Mouse (Mus musculus) stomach, embryonic 14.5 days (tissue): ENCODE measurements around the gene Otof. TPM values are rescaled to one million over a fixed set of nuclear protein-coding genes. Genes with fewer than 3 reads are reported as not detected.
A peak's percentile ranks its signal among the peaks of the same experiment; 100 is the strongest.

Experiments
- ATAC-seq: fragments of 200-750 bp; cut with Nextera tagmentation; 2 replicates; pipeline ENCODE4 v1.8.0; 2017; ENCODE audit warnings: low read depth, moderate TSS enrichment; ENCODE audit not compliant: insufficient number of reproducible peaks, insufficient read depth, low FRiP score
- H3K27ac ChIP-seq: fragments of 300-500 bp; sonication (generic); 2 replicates; pipeline ENCODE4 v1.5.1; 2014; ENCODE audit warnings: mild to moderate bottlenecking, low read length, moderate library complexity, mixed read lengths
- H3K27me3 ChIP-seq: fragments of 300-500 bp; sonication (generic); 2 replicates; pipeline ENCODE4 v1.6.1; 2014; ENCODE audit warnings: low read length, control low read depth, mixed read lengths; ENCODE audit not compliant: control insufficient read depth, insufficient read depth
- H3K36me3 ChIP-seq: fragments of 300-500 bp; sonication (generic); 2 replicates; pipeline ENCODE4 v1.6.1; 2014; ENCODE audit warnings: mild to moderate bottlenecking, control low read depth, low read length, moderate library complexity, mixed read lengths; ENCODE audit not compliant: control insufficient read depth, insufficient read depth
- H3K4me1 ChIP-seq: fragments of 300-500 bp; sonication (generic); 2 replicates; pipeline ENCODE4 v1.6.1; 2014; ENCODE audit warnings: low read length, control low read depth, mixed read lengths; ENCODE audit not compliant: control insufficient read depth, insufficient read depth
- H3K4me2 ChIP-seq: fragments of 300-500 bp; sonication (generic); replicated peaks from 2 replicates; pipeline ENCODE4 v1.6.1; 2014; ENCODE audit warnings: low read depth, low read length, control low read depth
- H3K4me3 ChIP-seq: fragments of 300-500 bp; sonication (generic); 2 replicates; pipeline ENCODE4 v1.5.1; 2014; ENCODE audit warnings: low read depth, low read length, control low read depth
- H3K9ac ChIP-seq: fragments of 300-500 bp; sonication (generic); replicated peaks from 2 replicates; pipeline ENCODE4 v1.6.1; 2014; ENCODE audit warnings: low read depth, mild to moderate bottlenecking, control low read depth, low read length, moderate library complexity, mixed read lengths
- H3K9me3 ChIP-seq: fragments of 300-500 bp; sonication (generic); 2 replicates; pipeline ENCODE4 v1.6.1; 2016; ENCODE audit warnings: low read depth, low read length, control low read depth; ENCODE audit not compliant: control insufficient read depth
- WGBS: fragments of 180-500 bp; shearing (Covaris S2); extraction: QIAGEN DNeasy Blood & Tissue Kit; methylation state at CpG from one replicate; pipeline ENCODE4 v1.1.7; 2014; 5-methylcytosine and 5-hydroxymethylcytosine counted together
- polyA plus RNA-seq: library from polyadenylated mRNA; unstranded; fragments of >200 nt; fragmentation: Nextera tagmentation; extraction: Ambion mirVana; gene quantifications from 2 replicates; pipeline ENCODE4 v1.2.1, GENCODE M21; 2014

Gene Otof
- polyA plus RNA-seq, 1 experiment from 2014 or later: 0.48 TPM

DNA sequence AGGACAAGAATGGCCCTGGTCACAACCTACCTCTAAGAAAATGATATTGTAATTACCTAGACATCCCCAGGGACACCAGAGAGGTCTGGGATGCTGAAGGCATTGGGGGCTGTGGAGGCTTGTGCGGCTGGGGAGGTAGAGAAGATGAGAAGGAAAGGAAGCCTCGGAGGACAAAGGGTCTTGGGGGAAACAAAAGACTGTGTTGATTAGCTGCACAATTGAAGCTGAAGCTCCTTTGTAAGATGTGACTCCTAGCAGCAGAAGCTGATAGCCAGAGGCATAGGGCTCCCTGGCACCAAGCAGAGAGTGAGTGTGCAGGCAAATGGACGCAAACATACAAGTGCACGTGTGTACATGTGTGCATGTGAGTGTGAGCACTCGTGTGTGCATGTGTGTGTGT, 45.1 kb downstream of the Otof start:
- no peaks in the 10 kb centered on the region for H3K4me1 ChIP-seq
- H3K27me3 ChIP-seq: no peaks in the 10 kb centered on the region
- H3K36me3 ChIP-seq: no peaks in the 10 kb centered on the region
- H3K27ac ChIP-seq: no peak overlapping the region
- H3K4me2 ChIP-seq: no peak overlapping the region
- ATAC-seq: no peak
- no peak overlapping the region for H3K9ac ChIP-seq
- 73% methylated on average over 5 of the region's 5 CpGs for WGBS
- no peak overlapping the region for H3K4me3 ChIP-seq
- no peaks in the 10 kb centered on the region for H3K9me3 ChIP-seq

DNA sequence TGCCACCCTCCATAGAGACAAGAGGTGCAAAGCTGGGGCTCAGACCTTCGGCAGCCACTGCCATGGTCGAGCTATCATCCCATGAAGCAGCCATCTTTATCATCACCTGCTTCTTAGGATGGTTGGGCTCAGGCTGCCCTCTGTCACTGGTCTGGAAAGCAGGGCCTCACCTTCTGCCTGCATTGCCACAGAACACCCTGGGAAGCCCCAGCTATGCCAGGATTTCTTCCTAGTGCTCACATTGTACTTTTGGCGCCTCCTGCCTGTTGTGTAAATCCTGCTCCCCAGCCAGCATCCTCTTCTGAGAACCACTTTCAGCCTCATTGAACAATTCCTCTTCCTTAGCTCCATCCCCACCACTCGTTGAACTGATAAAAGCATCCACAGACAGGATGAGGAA, 45.9 kb downstream of the Otof start:
- no peaks in the 10 kb centered on the region for H3K36me3 ChIP-seq
- H3K27me3 ChIP-seq: no peaks in the 10 kb centered on the region
- no peak overlapping the region for H3K4me2 ChIP-seq
- ATAC-seq: no peak
- H3K4me3 ChIP-seq: no peak overlapping the region
- no peak overlapping the region for H3K9ac ChIP-seq
- no peaks in the 10 kb centered on the region for H3K4me1 ChIP-seq
- H3K27ac ChIP-seq: no peak overlapping the region
- WGBS: 72% methylated on average over 4 of the region's 4 CpGs
- no peaks in the 10 kb centered on the region for H3K9me3 ChIP-seq

DNA sequence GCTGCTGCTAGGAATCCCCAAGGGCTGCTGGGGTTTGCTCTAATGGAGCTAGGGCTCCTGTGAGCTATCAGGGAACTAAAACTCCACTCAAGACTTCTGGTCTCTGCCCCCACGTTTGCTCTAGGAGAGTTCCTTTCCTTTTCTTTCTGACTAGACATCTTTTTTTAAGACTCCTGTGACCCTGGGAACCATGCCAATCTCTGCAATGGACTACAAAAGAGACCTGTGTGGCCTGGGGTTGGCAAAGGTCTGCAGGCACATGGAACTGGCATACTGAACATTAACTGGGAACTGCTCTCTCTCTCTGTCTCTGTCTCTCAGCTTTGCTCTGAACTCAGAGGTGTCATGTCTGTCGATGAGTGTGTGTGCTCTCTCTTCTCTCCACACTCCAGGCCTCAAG, 46.4 kb downstream of the Otof start:
- 66% methylated on average over 2 of the region's 2 CpGs for WGBS
- Histone ChIP-seq H3K4me2 (no peak overlapping the region), H3K4me1 (no peaks in the 10 kb centered on the region), H3K27ac (no peak overlapping the region), H3K9ac (no peak overlapping the region), H3K36me3 (no peaks in the 10 kb centered on the region), H3K27me3 (no peaks in the 10 kb centered on the region), H3K9me3 (no peaks in the 10 kb centered on the region), H3K4me3 (no peak overlapping the region)
- ATAC-seq: no peak

DNA sequence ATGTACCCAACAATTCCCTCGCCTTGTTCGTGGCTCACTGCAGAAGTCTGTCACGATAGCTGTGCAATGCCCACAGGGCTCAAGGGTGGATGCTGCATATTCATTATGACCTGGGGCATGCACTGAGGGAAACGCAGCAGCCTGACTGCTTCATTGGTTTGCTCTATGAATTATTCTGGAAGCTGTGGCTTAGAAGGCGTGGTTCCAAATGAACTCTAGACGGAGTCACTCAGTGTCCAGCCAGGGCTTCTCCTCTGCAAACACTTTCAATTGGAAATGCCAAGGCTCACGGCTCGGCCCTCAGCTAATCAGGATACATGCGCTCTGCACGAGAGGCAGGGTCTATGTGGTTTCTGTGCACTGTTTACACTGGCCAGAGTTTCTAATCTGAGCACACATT, 50.2 kb downstream of the Otof start:
- Histone ChIP-seq H3K4me3 (no peak overlapping the region), H3K4me1 (no peaks in the 10 kb centered on the region), H3K27ac (no peak overlapping the region), H3K4me2 (no peak overlapping the region), H3K9me3 (no peaks in the 10 kb centered on the region), H3K36me3 (no peaks in the 10 kb centered on the region), H3K27me3 (no peaks in the 10 kb centered on the region), H3K9ac (no peak overlapping the region)
- ATAC-seq: no peak
- WGBS: 67% methylated on average over 10 of the region's 10 CpGs

DNA sequence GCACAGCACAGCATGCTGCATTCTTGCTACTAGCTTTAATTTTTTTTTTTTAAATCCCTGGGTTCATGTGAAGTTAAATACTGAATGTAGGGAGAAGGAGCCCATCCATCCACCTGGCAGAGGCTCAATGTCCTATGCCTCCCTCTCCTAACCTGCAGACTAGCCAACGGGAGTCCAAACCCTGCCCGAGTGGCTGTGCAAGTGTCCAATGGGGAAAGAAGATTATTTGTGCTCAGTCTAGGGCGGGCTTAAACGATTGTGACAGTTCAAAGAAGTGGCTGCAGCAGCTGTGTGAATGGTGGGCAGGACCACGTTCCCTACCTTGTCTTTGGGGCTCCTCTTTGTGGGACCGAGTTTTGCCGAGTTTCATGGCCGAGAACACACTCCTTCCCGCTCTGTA, 54.9 kb downstream of the Otof start:
- no peak overlapping the region for H3K4me2 ChIP-seq
- ATAC-seq: no peak

DNA sequence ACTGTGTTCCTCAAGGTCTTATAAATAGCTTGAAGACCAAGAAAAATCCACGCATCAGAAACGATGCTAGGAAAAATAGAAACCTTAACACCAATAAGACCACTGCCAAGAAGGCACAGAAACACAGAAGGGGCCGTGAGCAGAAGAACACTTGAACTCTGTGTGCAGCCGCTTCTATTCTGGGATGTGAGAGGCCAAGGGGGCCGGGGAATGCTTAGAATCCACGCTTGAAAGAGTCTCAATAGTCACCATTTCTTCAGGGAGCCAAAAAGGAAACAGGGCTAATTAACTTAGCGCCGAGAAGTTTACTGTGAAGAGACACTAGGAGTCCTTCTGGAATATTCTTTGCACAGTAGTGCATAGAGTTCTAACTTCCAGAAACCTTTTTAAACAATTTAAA, 60.6 kb downstream of the Otof start:
- no peaks in the 10 kb centered on the region for H3K9me3 ChIP-seq
- no peak overlapping the region for H3K9ac ChIP-seq
- no peaks in the 10 kb centered on the region for H3K27me3 ChIP-seq
- whole genome bisulfite sequencing: 57% methylated on average over 8 of the region's 8 CpGs
- H3K4me1 ChIP-seq: no peaks in the 10 kb centered on the region
- no peak overlapping the region for H3K27ac ChIP-seq
- ATAC-seq: no peak
- no peaks in the 10 kb centered on the region for H3K36me3 ChIP-seq
- no peak overlapping the region for H3K4me3 ChIP-seq
- no peak overlapping the region for H3K4me2 ChIP-seq

More for the DNA sequence above, 54.9 kb downstream of the Otof start:
- no peak overlapping the region for H3K9ac ChIP-seq
- H3K36me3 ChIP-seq: no peaks in the 10 kb centered on the region
- H3K27ac ChIP-seq: no peak overlapping the region
- no peaks in the 10 kb centered on the region for H3K9me3 ChIP-seq
- H3K4me1 ChIP-seq: no peaks in the 10 kb centered on the region
- H3K27me3 ChIP-seq: no peaks in the 10 kb centered on the region
- no peak overlapping the region for H3K4me3 ChIP-seq
- WGBS: 24% methylated on average over 9 of the region's 9 CpGs

DNA sequence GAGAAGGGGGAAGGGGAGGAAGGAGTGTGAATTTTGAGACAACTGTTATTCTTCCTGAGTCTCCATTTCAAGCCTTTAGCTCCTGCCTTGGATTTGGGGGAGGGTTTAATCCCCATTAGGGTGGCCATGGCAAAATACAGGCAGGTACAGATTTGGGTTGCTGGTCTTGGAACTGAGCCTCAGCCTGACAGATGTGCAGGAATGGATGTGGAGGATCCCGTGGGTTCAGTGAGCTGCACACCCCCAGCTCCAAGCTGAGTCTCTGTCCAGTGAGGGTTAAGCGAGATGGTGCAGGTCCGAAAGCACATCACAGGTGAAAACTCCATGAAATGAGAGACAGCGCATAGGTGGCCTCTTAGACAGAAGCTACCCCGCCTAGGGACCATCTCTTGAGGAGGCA, 61.2 kb downstream of the Otof start:
- WGBS: 80% methylated on average over 5 of the region's 5 CpGs
- no peaks in the 10 kb centered on the region for H3K4me1 ChIP-seq
- no peaks in the 10 kb centered on the region for H3K9me3 ChIP-seq
- no peak for ATAC-seq
- no peak overlapping the region for H3K4me2 ChIP-seq
- H3K4me3 ChIP-seq: no peak overlapping the region
- H3K27me3 ChIP-seq: no peaks in the 10 kb centered on the region
- no peaks in the 10 kb centered on the region for H3K36me3 ChIP-seq
- no peak overlapping the region for H3K27ac ChIP-seq
- H3K9ac ChIP-seq: no peak overlapping the region

DNA sequence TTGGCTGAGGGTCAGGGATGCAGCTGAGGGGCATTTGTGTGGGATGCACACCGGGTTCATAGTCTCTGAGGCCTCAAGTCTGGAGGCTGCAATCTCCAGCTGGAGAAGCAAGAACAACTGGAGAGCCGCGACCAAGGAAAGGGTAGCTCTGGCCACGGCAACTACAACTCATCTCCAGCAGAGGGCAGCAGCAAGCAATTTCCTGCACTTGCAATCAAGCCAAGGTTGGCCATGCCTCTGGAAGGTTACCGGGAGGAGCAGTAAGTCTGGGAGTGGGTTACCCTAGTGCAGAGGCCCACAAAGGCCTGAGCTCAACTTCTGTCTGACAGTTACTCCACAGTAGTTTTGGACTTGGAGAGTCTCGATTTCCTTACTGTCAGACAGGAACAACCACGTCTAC, 70.3 kb downstream of the Otof start:
- no peaks in the 10 kb centered on the region for H3K9me3 ChIP-seq
- H3K4me1 ChIP-seq: no peaks in the 10 kb centered on the region
- no peak overlapping the region for H3K4me3 ChIP-seq
- no peaks in the 10 kb centered on the region for H3K27me3 ChIP-seq
- H3K36me3 ChIP-seq: no peaks in the 10 kb centered on the region
- WGBS: 30% methylated on average over 7 of the region's 7 CpGs
- no peak overlapping the region for H3K4me2 ChIP-seq
- ATAC-seq: 0 out of 2 replicates have a peak, but pooled peaks have one; percentile 54
- H3K9ac ChIP-seq: no peak overlapping the region
- H3K27ac ChIP-seq: no peak overlapping the region

DNA sequence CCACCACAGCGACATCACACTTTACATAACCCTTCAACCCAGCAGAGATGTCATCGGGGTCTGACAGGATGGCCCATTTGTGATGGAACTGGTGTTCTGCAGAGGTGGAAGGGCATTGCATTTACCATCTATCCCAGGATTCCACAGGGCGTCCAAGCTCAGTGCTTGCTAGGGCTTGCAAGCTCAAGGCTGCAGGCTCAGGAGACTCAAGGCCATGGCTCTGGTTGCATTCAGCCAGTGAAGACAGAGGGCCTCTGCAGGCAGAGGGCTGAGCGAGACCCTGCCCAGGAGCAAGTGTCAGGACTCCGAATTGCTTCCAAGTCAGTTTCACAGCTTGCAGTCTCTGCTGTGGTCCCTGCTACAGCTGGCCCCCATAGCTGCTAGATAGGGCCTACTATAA, 71.9 kb downstream of the Otof start:
- no peak for ATAC-seq
- H3K4me1 ChIP-seq: no peaks in the 10 kb centered on the region
- no peaks in the 10 kb centered on the region for H3K27me3 ChIP-seq
- WGBS: 85% methylated on average over 5 of the region's 5 CpGs
- H3K27ac ChIP-seq: no peak overlapping the region
- no peaks in the 10 kb centered on the region for H3K9me3 ChIP-seq
- no peak overlapping the region for H3K4me2 ChIP-seq
- no peak overlapping the region for H3K4me3 ChIP-seq
- H3K9ac ChIP-seq: no peak overlapping the region
- no peaks in the 10 kb centered on the region for H3K36me3 ChIP-seq
